Mouse (Mus musculus): ENCODE results near the gene Palm2.

DNA sequence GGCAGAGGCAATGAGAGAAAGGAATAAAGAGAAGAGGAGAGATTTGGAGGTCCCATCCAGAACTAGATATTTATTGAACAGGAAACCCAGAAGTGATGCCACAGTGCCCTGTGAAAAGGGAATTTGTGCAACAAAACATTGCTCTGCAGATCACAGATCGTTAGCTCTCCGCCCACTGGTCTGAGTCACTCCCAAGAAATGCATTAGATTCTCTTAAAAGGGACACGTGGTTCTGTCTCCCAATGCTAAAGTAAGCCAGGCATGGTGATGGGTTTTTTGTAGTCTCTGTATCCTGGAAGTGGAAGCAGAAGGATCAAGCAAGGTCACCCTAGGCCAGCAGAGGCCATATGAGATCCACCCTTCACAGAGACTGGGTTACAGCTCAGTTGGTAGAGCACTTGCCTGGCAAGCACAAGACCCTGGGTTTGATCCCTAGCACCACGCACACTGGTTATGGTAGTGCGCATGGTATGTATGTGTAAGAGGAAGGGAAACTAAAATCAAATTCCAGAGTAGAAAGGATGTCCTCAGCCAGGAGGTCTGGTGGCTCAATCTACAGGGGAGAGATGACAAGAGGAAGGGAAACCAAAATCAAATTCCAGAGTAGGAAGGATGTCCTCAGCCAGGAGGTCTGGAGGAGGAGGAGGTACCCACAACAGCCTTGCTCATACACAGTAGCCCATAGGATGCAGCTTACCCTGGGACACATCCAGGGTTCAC, 218.3 kb downstream of the Palm2 start:
- TF ChIP-seq CTCF (IDR thresholded peaks at IDR 0.05; ENCODE audit: insufficient read depth, low read length) (no peak), POLR2A (IDR thresholded peaks at IDR 0.05; ENCODE audit: borderline replicate concordance, extremely low read depth, low read depth, low read length) (no peak)
